Mouse (Mus musculus) common myeloid progenitor, adult 5-6 weeks (primary cell): Measurements from ENCODE around the gene Cadm4. TPM values are rescaled to one million over a fixed set of nuclear protein-coding genes. Genes with fewer than 3 reads are reported as not detected.
A peak's percentile ranks its signal among the peaks of the same experiment; 100 is the strongest.
"Not testable (repeated sequence)": the region's sequence is repeated elsewhere in the genome, so short reads cannot be mapped to it uniquely, and the experiment has no call there.

Experiments used
- ATAC-seq: replicated peaks from 2 replicates; pipeline ENCODE4 v1.8.0; 2016; ENCODE audit warnings: low read depth, mild to moderate bottlenecking, moderate TSS enrichment, inconsistent platforms; ENCODE audit not compliant: poor library complexity, severe bottlenecking
- total RNA-seq: library from RNA; stranded (forward); fragments of 200-1000, 187-1606 nt; gene quantifications from 2 replicates; pipeline ENCODE4 v1.2.3, GENCODE M21; 2017

The Cadm4 gene
- total RNA-seq, 1 experiment from 2014 or later, result not detected

DNA sequence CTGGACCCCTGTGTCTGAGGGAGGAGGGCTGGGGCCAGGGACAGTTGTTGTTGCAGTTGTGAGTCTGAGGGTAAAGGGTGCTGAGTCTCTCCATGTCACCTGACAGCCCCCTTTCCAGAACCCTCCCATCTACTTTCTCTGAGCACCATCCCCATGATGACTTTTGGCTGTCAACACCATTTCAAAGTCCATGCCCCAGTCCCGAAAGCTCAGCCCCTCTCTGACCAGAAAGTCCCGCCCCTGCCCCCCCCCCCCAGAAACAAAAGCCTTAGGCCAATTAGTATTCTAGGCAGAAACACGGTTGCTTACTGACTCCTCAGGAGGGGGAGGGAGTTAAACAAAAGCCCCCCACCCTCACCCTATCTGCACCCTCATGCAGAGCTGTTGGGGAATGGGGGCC, 5.6 kb downstream of the Cadm4 start:
- no peak for ATAC-seq

- no peak for ATAC-seq
These were observed 6.5 kb downstream of the Cadm4 start for GRCm38 (mm10) chr7:24488303-24488702.

- peak; percentile 52 for ATAC-seq
These were observed 18.2 kb downstream of the Cadm4 start for GRCm38 (mm10) chr7:24499856-24500577.

DNA sequence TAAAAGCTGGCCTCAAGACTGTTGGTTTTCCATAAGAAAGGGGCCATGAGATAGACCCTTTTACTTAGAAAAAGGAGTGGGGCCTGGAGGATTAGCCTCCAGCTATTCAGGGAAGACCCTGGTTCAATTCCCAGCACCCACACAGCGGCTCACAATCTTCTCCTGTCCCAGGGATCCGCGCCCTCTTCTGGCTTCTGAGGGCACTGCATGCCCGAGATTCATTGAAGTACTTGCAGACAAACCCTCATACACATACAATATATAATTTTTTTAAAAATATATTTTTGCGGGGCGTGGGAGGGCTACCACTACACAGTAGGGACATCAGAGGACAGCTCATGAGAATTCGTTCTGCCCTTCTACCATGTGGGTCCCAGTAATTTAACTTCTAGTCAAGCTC, 19.1 kb downstream of the Cadm4 start:
- no peak for ATAC-seq

DNA sequence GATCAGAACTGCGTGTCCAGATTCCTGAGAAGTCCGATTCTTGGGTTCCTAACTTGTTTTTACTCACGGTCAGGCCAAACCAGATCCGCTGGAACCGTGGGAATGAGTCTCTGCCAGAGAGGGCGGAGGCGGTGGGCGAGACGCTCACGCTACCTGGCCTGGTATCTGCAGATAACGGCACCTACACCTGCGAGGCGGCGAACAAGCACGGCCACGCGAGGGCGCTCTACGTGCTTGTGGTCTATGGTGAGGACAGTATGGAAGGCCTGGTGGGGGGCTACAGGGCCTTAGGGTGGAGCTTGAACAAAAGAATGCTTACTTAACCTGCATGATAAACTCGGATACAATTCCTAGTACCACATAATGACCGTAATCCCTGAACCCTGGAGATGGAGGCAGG, 19.7 kb downstream of the Cadm4 start:
- no peak for ATAC-seq

- ATAC-seq, result no peak
These were observed 22.2 kb downstream of the Cadm4 start for GRCm38 (mm10) chr7:24504004-24504403.

GRCm38 (mm10) chr7:24504868-24505267, 23.0 kb downstream of the Cadm4 start:
- no peak for ATAC-seq

DNA sequence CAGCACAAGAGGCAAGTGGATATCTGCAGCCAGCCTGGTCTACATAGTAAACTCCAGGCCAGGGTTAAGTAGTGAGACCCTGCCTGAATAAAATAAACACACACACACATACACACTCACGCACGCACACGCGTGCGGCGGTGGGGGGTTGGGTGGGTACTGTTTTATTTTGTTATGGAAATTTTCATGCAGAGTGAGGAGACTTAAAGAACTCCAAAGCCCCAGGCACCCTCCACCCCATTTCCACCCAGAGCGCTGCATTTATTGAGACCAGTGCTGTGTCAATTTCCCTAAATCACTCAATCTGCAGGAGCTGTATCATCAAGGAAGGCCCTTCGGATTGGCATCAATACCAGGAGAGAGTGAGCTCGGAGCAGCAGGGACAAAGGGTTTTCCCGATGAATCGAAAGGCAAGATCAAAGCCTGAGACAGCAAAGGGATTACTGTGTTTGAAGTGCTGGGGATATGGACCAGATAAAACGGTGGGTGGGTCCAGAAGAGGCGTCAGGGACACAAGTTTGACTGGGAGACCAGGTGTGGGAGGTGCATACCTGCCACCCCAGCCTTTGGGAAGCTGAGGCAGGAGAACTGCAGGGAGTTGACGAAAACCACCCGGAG, 23.7 kb downstream of the Cadm4 start:
- no peak for ATAC-seq

DNA sequence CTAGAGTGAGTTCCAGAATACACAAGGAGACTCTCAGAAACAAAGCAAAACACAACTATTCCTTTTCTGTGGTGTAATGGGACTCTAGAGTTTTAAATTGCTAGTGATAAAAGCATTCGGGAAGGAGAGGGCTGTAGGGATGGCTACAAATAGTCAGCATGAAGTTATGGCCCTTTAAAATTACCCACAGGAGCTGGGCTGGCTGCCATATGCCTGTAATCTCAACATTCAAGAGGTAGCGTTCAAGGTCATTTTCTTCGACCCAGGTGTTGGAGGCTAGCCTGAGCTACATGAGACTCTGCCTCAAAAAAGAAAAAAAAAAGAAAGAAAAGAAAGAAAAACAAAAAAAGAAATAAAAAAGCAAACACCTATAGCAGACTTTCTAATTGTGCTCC, 24.2 kb downstream of the Cadm4 start:
- no peak for ATAC-seq

DNA sequence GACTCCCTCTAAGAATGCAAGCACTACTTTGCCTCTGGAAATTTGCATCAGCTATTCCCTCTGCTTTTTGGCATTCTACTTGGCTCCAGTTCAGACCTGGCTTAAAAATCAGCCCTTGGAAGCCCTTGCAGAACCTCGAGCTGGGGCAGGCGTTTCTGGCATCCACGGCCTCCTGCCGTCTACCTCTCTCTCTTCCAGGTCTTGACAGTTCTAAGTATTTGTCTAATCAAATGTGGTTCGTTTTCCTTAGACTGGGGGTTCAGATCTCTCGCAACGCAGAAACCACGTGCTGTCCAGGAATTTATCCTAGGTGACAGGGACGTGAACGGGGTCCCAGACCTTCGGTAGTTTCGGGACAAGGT, 24.6 kb downstream of the Cadm4 start:
- no peak for ATAC-seq

DNA sequence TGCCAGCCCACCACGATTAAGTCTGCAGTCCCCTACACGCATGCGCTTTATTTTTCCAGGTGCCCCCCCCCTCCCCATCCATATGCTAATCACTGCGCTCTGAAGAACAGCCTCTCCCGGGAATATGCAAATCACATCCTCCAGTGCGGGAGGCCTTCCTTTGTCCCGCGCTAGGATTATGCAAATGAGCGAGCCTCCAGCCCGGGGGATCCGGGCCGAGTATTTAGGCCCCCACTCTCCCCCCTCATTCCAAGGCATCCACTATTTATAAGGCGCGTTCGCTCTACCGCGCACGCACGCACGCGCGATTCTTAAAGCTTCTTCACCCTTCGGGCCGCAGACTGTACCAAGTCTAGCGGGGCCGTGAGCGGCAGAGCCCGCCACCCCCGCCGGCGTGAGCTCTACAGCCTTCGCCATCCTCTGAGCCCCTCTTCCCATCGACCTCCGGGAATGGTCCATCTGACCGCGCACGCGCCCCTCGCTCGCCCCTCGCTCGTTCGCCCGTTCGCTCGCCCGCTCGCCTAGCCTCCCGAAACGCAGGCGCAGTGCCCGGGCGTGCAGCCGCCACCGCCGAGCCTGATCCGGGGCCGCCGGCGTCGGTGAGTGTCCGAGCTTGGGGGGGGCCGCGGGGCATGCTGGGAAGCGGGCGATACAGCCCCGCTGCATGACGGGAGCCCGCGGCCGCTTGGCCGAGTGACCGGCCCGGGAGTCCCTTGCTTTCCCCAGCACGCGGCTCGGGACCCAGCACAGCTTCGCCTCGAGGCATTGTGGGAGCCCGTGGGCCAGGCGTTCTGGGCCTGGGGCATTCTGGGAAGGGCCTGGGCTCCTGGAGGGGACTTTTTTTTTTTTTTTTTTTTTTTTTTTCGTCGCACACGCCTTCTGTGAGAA, 25.3 kb downstream of the Cadm4 start, which contains the start of gene Zfp428:
Gene Zfp428, plus strand, starts transcription at position 169 of the 888 bp plus-strand sequence.
- peak; percentile 55 for ATAC-seq

DNA sequence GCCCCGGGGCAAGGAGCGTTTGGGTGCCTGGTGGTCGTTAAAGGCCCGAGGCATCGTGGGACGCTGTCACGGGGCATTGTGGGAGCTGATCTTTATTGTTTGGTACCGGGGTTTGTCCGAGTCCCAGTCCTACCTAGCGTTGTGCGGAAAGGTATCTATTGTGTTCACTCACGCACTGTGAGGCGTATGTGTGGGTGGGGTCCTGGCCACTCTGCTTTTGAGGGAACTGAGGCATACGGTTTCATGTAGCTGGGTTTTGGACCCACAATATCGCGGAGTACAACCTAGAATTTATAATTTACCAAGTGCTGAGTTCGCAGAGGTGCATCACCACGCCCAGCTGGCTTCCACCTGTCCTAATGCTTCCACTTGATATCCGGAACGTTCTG, 25.9 kb downstream of the Cadm4 start:
- no peak; the same call in 1 of the 2 replicates for ATAC-seq

GRCm38 (mm10) chr7:24512355-24512754, 30.5 kb downstream of the Cadm4 start, which contains the start of gene AC161166.1:
AC161166.1 (minus strand) TSS chr7:24512455.
- no peak for ATAC-seq

GRCm38 (mm10) chr7:24516319-24516718, 34.5 kb downstream of the Cadm4 start:
- not testable (repeated sequence) for ATAC-seq

- ATAC-seq, result no peak
These were observed 35.3 kb downstream of the Cadm4 start for GRCm38 (mm10) chr7:24517077-24517476.

DNA sequence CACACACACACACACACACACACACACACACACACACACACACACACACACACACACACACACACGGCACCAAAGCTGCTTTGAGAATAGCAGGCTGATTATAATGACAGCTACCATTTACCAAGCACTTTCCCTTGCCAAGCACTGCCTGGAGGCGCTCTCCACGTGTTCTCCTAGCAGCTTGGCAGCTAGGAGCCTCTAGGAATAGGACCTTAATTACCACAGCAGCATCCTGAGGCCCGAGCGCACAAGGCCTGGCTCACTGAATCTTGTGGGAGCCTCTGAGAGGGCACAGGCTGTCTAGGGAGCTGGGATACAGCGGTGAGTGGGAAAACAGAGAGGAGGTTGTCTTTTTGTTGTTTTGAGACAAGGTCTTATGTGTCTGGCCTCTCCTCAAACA, 35.8 kb downstream of the Cadm4 start:
- ATAC-seq, result no peak

DNA sequence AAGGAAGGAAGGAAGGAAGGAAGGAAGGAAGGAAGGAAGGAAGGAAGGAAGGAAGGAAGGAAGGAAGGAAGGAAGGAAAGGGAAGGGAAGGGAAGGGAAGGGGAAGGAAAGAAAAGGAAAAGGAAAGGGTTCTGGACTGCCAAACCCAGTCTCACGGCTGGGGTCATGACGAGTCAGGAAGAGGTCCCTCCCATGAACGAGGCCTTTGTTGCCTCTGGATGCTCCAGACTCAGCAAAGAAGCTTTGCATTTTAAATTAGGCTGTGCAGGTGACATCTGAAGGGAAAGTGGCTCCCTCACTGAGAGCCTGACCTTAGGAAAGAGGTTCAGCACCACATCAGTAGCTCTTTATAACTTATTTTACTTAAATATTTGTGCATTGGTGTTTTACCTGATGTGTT, 37.3 kb downstream of the Cadm4 start:
- no peak for ATAC-seq

GRCm38 (mm10) chr7:24520054-24520453, 38.2 kb downstream of the Cadm4 start:
- ATAC-seq, result not testable (repeated sequence)

DNA sequence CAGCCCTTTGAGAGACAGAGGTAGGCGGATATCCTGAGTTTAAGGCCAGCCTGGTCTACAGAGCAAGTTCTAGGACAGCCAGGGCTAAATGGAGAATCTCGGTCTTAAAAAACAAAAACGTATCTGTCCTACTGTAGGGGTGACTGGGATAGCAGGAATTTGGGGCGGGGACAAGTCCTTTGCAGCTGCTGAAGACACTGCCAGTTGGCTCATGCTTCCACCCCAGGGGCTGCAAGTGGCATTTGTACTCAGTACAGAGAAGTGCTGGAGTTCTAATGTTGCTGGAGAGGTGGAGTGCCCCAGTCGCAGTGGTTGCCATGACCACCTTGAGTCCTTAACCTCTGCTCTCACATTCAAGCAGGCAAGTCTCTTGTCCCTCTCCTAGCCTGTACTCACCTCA, 41.0 kb downstream of the Cadm4 start:
- no peak for ATAC-seq

- ATAC-seq, result no peak
These were observed 41.9 kb downstream of the Cadm4 start for GRCm38 (mm10) chr7:24523723-24524122.

- ATAC-seq, result no peak
These were observed 43.2 kb downstream of the Cadm4 start for GRCm38 (mm10) chr7:24524978-24525377.
